Mouse (Mus musculus) retina, embryonic 14.5 days (tissue): ENCODE data around the gene Ccdc186.
"Not testable (repeated sequence)": the region's sequence is repeated elsewhere in the genome, so short reads cannot be mapped to it uniquely, and the experiment has no call there.

ENCODE experiments used
- DNase-seq: peaks from one replicate; pipeline ENCODE4 v3.0.0-alpha.2; 2015; ENCODE audit warnings: low spot score

Gene Ccdc186

DNA sequence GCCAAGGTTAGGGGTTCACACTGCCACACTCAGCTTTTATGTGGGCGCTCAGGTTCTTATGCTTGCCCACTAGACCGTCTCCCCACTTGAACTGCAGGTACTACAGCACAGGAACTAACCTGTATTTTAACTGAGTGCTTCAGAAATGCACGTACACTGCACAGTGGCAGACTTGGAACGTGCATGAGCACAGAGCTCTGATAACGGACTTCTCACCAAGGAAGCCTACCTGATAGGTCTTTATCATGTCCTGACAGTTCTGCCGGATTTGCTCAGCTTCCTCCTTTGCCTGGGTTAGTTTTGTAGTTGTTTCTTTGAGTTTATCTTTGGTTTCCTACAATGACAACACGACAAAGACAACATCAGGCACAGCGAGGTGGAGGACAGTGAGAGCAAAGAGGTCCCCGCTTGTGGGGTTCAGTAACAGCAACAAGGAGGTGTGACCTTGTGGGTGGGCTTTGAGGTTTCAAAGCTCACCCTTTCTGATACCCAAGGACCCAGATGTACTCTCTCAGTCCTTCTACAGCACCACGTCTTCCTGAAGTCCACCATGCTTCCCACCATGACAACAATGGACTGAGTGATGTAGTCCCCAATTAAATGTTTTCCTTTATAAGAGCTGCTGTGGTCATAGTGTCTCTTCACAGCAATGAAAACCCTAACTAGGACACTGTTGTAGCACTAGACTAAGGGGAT lies 20.2 kb downstream of the Ccdc186 start:
- no peak for DNase-seq

DNA sequence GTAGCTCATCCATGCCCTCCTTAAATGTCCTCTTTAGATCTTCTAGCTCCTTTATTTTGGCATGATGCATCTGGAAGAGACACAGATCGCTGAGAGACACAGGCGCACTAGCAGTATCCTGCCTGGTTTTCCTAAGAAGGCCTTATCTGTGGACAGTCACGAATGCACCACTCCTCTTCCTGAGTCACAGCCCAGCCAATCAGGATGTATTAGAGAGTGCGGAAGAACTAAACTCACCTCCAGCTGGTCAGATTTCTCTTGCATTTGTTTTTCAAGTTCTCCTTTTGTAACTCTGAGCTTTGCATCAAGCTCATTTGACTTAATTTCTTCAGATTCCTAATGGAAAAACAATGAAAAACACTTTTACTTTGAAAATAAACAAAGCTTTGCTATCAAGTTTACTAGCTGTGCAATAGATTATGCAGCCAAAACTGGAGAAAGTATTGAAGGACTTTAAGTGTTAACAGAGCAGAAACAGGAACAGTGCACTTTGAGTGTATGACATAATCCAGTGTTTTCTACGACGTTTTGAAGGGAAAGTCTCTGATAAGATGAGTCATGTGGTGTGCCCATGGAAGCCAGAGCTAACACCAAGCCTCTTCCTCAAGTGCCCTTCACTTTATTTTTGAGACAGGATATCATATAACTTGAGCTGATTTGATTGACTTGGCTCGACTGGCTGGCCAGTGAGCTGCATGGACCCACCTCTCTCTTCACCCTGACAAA lies 20.9 kb downstream of the Ccdc186 start:
- no peak for DNase-seq

DNA sequence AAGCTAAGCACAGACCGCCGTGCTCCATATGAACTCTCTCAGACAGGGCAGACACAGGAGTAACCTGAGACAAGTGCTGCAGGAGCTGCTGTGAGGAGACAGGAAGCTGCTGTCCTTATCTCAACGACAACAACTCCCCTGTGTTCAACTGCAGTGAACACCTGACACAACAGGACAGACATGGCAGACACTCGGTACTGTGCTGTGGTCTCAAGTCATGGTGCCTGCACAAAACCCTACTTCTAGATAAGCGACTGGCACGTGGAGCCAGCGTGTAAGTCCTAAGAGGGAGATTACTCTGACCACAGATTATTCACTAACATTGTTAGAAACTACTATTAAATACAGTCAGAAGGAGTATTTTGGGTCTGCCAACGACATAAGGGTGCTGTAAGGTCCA lies 21.8 kb downstream of the Ccdc186 start:
- DNase-seq, result no peak

DNA sequence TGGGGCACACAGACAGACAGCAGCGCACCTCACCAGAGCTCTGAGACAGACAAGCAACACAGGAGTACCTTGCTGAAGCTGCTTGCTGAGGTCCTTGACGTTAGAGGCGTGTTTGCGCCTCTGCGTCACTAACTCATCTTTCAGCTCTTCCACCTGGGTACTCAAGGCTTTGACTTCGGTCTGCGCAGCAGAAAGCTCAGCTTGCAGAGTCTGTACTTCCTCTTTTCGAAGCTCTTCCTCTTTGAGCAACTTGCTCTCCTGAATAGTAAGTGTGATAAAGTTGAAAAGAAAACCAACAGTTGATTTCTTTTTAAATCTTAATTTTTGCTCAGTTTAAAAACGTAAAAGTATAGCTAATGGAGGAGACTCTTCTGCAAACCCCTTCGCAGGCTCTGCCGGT lies 24.6 kb downstream of the Ccdc186 start:
- DNase-seq, result no peak

DNA sequence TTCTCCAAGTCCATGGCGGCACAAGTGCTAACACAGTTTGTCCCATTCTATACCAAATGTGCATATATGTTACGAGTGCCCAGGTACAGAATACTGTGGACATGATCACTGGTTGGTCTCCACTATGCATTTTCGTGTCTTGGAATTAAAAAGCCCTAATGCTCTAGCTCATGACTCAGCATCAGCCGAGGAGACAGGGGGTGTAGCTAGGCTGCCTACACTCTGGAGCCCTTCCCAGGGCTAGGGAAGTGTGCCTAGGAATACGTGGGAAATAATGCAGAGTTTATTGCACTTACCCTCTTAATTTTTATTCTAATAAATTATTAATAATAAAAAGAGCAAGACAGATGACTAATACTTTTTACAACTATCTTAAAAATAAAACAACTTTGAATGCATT lies 33.0 kb downstream of the Ccdc186 start:
- DNase-seq, result no peak

DNA sequence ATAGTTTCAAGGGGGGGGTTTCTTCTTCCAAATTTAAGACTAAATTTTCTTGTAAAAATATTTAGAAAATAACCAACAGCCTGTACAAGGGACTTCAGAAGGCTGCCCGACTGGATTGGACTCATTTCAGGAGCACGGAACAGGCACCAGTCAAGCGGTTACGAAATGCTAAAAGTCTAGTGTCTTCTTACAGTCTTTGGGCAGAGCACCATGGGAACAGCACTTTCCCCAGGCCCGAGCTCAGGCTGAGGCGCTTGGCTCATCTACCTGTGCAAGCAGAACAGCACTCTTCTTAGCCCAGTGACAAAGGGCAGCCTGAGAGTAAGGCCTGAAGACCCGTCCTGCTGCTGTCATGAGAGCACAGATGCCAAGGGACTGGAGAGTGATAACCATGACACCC lies 34.1 kb downstream of the Ccdc186 start:
- DNase-seq, result no peak

DNA sequence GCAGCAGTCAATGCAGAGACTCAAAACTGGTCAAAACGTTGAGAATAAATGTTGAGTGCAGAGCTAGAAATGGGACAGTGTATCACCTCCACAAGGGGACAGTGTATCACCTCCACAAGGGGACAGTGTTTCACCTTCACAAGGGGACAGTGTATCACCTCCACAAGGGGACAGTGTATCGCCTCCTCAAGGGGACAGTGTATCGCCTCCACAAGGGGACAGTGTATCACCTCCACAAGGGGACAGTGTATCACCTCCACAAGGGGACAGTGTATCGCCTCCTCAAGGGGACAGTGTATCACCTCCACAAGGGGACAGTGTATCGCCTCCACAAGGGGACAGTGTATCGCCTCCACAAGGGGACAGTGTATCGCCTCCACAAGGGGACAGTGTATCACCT lies 43.5 kb downstream of the Ccdc186 start:
- DNase-seq, result not testable (repeated sequence)

DNA sequence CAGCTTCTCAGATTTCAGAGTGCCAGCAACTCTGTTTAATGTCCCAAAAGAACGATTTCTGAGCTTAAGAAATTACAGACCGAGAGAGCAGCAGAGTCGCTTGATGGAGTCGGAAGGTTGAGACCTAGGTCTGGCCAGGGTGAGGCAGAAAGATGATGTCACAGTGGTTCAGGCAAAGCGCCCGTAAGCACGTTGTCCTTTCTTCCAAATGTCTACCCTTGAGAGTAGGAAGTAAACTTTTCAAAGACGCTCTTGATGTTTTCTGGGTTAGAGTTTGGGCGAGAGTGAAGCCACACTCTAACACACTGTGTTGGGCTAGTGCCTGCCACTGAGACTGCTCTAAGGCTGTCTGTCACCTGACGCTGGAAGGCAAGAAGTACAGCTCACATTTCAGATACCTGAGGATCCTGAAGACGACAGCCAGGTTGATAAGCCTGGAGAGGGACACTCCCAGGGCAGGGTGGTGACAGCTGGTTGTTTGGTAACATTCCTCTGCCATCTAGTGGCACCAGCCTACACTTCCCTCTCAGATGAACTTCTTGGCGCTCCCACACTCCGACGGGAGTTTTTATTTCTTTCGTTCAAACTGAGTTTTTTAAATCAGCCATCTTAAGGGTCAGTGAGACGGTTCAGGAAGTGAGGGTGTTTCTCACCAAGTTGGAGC lies 45.1 kb downstream of the Ccdc186 start:
- peak; percentile 75 for DNase-seq

DNA sequence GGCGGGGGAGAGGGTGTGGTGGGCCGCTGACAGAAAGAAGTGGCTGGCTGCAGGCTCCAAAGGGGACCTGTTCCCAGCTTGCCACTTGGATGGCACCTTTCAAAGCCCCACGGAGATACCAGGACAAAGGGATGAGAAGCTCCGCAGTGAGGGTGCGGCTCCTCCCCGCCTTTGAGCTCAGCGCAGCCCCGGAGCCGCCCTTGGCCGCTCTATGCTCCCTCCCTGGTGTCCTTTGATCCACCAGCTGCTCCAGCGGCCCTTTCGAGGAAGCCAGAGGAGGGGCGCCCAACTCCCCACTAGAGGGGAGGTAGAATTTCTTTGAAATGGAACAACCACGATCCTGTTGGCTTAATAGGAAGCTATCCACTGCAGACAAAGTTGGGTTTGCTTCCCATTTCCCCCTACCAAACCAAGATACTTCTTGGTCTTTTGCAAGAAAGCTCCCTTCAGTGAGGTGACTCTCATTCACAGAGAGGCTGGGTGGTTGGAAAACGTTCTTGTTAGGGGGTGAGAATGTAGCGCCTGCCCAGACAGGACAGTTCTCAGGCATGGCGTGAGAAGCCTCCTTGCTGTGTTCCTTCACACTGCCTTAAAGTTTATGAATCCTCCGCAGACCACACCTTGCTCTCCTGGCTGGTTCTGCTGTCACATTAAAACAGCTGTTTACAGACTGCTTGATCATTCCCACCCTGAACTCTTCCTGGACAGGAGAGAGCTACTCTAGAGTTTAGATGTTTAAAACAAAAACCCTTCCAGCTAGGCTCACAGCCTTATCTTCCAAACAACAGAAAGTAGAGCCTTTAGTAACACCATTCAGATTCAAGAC lies 45.9 kb downstream of the Ccdc186 start:
- peak; percentile 47 for DNase-seq

DNA sequence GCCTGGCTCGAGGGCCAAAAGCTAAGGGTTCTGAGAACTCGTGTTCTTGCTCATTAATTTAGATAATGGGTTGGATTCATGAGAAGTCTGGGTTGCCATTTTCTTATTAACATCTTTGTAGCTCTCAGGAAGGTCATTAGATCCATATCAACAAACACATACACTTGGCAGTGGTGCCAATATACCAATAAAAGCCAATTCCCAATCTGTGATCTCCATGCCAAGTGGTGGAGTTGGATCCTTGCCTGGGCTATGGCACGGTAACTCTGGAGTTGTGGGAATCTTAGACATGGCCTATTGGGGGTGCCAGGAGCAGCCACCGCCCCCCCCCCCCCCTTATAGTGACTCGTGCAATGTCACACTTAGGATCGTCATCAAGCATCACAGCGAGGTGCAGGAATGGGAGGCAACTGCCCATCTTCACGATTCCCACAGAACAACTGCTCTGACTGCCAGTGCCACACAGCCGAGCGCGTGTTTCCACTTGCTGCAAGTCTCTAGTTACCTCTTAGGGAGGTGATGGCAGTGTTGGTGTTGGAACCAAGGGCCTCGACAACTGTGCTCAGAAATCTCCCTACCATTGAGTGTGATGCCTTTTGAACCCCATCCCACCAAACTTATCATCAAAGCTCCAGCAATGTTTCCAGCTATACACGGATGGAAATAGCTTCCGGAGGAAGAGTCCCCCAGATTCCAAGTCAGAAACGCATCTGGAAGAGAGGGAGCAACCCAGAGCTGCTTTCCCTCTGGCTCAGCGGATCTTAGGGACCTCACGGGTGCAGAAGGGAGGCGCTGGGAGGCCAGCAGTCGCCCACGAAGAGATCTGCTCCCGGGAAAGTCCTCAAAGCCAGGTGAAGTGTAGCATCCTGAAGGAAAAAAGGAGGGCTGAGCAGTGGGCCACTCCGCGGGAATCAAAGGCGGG lies 46.8 kb downstream of the Ccdc186 start:
- DNase-seq, result peak; percentile 8

DNA sequence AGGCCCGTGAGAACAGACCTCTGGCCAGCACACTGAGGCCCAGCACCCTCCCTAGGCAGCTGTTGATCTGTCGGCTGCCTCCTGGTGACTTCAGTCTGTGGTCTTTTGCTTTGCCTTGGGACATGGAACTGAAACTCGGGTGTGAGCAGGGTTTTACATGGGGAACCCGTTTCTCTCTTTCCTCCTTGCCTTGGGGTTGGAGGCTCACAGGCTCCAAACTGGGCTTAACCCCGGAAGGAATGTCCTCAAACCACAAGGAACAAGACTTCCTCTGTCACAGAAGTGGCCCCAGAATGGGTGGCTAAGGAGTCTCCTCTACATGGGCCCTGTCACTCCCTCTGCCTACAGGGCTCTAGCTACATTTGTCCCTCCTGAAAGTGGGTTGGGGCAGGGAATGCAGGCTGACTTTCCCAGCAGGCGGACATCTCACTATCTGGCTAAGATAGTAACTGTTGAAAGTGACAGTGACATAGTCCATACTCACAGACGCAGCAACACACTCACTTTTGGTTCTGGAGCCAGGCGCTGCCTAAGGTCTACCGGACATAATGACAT lies 47.5 kb downstream of the Ccdc186 start:
- DNase-seq, result no peak

DNA sequence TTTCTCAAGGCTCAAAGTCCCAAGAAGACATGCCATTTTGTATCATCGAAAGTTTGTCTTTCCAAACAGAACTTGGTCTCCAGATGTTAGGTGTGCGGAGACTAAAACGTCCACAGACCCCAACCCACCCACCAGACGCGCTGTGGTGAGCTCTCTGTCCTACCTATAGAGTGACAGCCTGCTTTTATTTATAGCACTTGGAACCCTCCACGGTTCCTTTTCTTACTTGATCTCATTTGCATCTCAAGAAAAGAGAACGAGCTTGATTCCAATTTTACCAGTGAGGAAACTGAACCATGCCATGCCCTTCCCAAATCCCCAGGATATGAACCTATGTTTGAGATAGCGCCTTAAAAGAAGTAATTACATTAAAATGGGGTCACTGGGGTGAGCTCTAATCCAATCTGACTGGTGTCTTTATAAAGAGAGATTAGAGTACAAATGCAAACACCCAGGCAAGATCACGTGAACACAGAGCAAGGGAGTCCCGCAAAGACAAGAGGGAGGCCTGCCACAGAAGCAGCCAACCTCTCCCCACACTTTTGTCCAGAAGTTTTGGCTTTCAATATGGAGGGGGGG lies 48.5 kb downstream of the Ccdc186 start:
- peak; percentile 65 for DNase-seq

DNA sequence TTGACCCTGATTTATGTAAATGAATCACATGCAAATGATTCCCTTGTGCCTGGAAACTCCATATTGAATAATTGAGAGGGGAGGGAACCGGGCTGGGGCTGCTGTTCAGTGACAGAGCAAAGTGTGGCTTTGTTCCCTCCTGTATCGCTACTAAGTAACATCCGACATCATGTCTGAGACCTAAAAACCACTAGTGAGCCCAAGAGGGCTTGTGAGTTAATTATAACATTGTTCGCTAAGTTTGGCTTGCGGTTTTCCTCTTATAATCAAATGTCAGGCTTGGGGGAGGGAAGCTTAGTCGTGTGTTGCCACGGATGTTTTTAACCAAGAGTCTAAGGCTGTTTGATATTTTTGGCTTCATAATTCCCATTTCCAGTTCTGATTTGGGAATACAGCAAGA lies 49.8 kb downstream of the Ccdc186 start:
- no peak for DNase-seq

DNA sequence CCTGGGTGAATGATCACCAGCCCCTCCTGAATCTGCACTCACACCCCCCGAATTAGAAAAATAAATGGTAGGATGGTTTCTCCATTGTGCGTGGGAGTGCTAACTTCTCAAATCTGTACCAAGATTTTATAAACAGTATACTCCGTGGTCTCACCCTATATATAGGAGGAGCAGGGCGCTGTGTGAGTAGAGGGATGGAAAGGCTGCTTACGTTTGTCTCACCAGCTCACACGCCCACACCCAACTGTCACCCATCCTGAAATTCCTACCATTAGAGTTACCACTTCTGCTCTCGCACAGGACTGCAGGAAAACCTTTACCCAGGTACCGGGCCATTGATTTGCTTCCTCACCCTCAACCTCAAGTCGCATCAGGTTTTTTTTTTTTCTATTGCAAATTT lies 53.0 kb downstream of the Ccdc186 start:
- no peak for DNase-seq

DNA sequence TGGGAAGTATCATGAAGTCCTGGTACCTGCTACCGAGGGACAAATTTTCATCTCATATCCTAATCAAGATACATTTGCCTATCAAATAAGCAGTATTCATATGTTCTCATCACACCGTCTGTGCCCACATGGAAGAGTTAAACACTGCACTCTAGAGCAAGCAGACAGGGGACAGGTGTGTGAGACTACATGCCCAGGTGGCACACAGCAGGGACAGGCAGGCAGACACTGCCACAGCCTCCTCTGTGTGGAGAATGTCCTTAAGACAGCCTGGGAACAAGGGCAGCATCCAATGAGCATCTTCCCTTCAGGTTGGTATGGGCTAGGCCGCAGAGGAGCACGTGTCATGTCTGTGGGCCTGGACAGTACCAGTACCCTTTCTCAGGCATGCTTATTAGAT lies 59.3 kb downstream of the Ccdc186 start:
- DNase-seq, result no peak

DNA sequence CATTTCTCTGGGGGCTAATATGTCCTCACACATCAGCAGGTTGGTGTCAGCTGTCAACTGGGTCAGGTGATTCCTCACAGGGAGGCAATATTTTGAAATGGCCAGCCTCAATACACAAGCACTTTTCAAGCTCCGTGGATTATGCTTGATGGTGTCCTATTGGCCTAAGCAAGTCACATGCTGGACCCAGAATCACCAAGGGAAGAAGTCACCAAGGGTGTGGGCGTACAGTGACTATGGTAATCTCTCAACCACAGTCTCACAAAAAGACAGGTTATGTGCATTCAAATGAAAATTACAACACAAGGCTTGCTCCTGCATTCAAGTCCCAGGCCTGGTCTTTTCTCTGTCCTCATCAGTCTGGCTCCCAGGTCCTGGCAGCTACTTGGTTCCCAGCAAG lies 60.3 kb downstream of the Ccdc186 start:
- DNase-seq, result no peak

DNA sequence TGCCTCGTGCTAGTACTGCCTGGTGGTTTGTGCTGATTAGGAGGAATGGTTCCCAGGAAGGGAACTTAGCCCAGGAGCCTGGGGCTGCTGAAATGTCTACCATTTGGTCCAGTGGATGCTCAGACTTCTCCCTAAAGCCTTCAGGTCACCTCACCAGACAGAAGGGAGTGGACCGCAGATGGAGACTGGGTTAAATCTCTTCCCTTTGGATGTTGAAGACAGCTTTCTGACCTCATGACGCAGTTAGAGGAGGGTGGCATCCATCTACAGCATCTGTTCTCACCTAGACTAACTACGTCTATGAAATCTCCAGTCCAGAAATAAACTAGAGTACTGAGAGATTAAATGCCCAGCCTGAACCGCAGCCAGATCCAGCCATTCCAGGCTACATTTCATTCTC lies 60.9 kb downstream of the Ccdc186 start:
- no peak for DNase-seq

DNA sequence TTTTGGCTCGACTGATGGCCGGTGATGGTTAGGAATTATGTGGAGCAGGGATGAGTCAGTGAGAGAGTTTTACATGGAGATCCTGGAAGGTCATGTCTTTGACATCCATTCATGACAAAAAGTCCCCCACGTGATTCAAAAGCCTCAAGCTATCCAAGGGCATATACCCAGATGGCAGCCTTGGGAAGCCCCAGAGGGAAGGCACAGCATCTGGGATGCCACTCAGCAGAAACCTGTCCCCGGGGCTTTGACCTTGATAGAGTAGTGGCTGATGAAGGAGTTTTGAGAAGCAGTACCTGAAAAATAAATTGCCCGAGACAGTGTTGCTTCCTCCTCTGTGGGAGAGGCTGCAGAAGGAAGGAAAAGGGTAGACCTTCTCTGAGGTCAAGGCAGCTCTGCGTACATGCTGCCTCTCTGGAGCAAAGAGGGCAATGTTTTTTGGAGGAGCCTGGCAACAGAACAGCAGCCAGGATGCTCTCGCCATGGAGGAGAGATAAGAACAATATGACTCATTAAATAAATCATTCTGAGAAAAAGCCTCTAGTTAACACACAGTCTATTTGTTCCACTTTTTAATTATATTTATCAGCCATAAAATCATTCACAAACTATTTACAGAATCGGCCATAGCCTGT lies 61.6 kb downstream of the Ccdc186 start:
- DNase-seq, result no peak

DNA sequence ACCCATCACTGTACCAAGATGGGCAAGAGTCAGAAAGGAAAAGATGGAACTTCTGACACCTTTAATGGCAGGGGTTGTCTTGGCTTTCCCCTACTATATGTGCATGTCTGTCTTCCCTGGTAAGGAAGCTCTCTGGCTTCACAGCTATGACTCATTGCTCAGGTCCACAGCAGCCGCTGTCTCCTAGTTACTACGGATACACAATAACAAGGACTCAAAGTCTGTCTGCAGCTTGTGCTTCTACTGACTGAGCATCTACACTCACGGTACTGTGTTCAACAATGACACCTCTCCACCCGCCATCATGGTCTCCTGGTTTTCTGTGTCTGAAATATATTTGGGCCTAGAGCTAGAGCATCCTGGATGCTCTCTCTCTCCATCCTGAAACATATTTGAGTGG lies 62.2 kb downstream of the Ccdc186 start:
- DNase-seq, result no peak

DNA sequence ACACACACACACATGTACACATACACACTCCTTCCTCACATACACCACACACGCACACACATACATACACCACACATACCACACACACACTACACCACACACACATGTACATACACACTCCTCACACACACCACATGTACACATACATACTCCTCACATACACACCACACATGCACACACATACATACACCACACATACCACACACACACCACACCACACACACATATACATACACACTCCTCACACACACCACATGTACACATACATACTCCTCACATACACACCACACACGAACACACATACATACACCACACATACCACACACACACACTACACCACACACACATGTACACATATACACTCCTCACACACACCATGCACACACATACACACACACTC lies 63.7 kb downstream of the Ccdc186 start:
- no peak for DNase-seq
